Mouse (Mus musculus) lung, postnatal 10 days (tissue): Measurements from ENCODE around the gene Olfr883.

ENCODE experiments used
- DNase-seq: peaks from one replicate; pipeline ENCODE4 v3.0.0; 2021

Gene Olfr883

GRCm38 (mm10) chr9:38025508-38025907, at the start of gene Olfr883:
TSS of gene Olfr883 (plus strand) at chr9:38025808.
- no peak for DNase-seq

GRCm38 (mm10) chr9:37991525-37991924, 34.1 kb upstream of the Olfr883 start, which contains the start of gene Olfr881:
TSS of gene Olfr881 (plus strand) at chr9:37991825.
- no peak for DNase-seq

- DNase-seq = no peak
Observed at GRCm38 (mm10) chr9:37998581-37999204, 26.9 kb upstream of the Olfr883 start.

DNA sequence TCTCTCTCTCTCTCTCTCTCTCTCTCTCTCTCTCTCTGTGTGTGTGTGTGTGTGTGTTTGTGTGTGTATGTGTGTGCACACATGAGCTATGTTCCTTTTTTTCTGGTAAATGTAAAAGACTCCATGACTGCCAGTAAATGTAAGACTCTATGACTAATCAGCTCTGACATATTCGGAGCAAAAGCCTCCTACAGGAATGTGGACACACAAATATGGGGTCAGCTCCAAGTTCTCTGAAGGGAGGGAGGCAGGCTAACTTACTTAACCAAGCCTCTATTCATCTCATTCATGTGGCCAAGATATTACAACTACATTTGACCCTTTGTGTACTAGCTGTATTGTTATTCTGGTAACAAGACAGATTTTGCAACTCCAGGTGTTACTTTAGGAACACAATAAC, 25.6 kb upstream of the Olfr883 start:
- no peak for DNase-seq

DNA sequence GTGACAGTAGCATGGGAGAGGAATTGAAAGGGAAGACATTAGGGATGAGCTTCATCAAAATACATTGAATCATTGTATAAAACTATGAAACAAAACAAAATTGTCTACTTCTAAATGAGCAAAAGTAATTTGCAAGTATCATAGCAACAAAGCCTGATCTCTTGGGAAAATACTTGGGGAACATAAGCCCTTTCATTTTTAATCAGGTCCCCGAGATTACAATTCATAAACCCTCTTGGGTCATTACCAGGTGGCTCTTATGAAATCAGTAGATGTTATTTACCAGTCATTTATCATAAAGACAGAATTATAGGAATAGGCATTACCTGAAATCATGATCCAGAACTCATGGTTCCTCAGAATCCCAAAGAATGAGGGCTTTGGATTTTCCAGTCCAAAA, 20.6 kb downstream of the Olfr883 start, which contains the start of gene Olfr884:
Gene Olfr884 (plus strand): TSS at position 301 of the 400 bp plus-strand sequence.
- no peak for DNase-seq

DNA sequence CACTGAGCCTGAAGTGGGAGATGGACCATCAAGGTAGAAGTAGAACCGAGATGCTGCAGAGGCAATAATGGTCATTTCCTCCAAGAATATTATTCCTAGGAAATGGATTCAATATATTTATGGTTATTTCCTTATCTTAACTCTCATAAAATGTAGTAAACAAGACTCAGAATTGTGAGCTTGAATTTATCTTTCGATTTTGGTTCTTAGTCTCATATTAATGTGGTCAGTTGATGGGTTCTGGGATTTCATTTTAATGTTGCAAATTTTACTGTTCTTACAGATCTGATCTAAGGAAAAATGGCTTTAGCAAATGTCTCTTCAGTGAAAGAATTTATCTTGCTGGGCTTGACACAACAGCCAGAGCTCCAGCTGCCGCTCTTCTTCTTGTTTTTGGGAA, 35.4 kb downstream of the Olfr883 start, which contains the start of gene Olfr885:
Gene Olfr885 (plus strand): TSS at position 301 of the 400 bp plus-strand sequence.
- DNase-seq = no peak
